Mouse (Mus musculus) kidney, adult 2 months (tissue): ENCODE data around the gene Mansc1.

Experiments
- CTCF ChIP-seq: fragments of 200-500 bp; conservative IDR thresholded peaks from 2 replicates; pipeline ENCODE4 v1.5.1; 2011; ENCODE audit warnings: low read depth, mild to moderate bottlenecking, control low read depth, low read length, moderate library complexity, mixed read lengths; ENCODE audit not compliant: insufficient read depth, insufficient read length
- POLR2A ChIP-seq: fragments of 200-500 bp; IDR thresholded peaks from one replicate; pipeline ENCODE4 v1.6.1; 2011; ENCODE audit warnings: low read depth, low read length, control low read depth

GRCm38 (mm10) chr6:134559635-134560034 lies 72.7 kb downstream of the Mansc1 start:
- TF ChIP-seq POLR2A (no peak), CTCF (no peak)
